Mouse (Mus musculus) bone marrow, adult 2 months (tissue): ENCODE measurements around the gene Zc3h7b. TPM values are rescaled to one million over a fixed set of nuclear protein-coding genes. Genes with fewer than 3 reads are reported as not detected.
"Not testable (repeated sequence)": the region's sequence is repeated elsewhere in the genome, so short reads cannot be mapped to it uniquely, and the experiment has no call there.

Experiments used
- H3K27ac ChIP-seq: fragments of 200-500 bp; 2 replicates; pipeline ENCODE4 v1.5.1; 2012; ENCODE audit warnings: low read depth, mild to moderate bottlenecking, control low read depth, inconsistent platforms, low read length; ENCODE audit not compliant: control insufficient read depth, poor library complexity, insufficient read depth
- H3K4me1 ChIP-seq: fragments of 200-500 bp; 2 replicates; pipeline ENCODE4 v1.6.1; 2011; ENCODE audit warnings: low read length; ENCODE audit not compliant: control insufficient read depth, insufficient read depth
- H3K4me3 ChIP-seq: fragments of 200-500 bp; replicated peaks from 2 replicates; pipeline ENCODE3; 2011; ENCODE audit warnings: mild to moderate bottlenecking, low read depth, low read length, control low read depth; ENCODE audit not compliant: control insufficient read depth
- CTCF ChIP-seq: fragments of 200-500 bp; IDR thresholded peaks from 2 replicates; pipeline ENCODE4 v1.5.1; 2011; ENCODE audit warnings: low read length, control low read depth; ENCODE audit not compliant: control insufficient read depth, insufficient read depth
- POLR2A ChIP-seq: fragments of 200-500 bp; IDR thresholded peaks from 2 replicates; pipeline ENCODE4 v1.6.1; 2011; ENCODE audit warnings: low read depth, mild to moderate bottlenecking, control low read depth, low read length, borderline replicate concordance; ENCODE audit not compliant: control insufficient read depth
- WGBS: fragments of 180-500 bp; shearing (Covaris S2); methylation state at CpG from one replicate; pipeline ENCODE4 v1.1.7; 2018; 5-methylcytosine and 5-hydroxymethylcytosine counted together
- polyA plus RNA-seq: library from polyadenylated mRNA; stranded (reverse); fragments of >200 nt; gene quantifications from 2 replicates; pipeline ENCODE4 v1.2.4, GENCODE M21; 2011; ENCODE audit warnings: low replicate concordance; ENCODE audit not compliant: missing spikeins, insufficient read depth, insufficient read length

Zc3h7b gene
- polyA plus RNA-seq, result 10.8 and 16.1 TPM in 2 replicates

GRCm38 (mm10) chr15:81744992-81745600, at the start of gene Zc3h7b, which contains the start of gene Rangap1:
Zc3h7b (plus strand) TSS chr15:81745057.
Rangap1 (minus strand) TSS chr15:81745530.
- Histone ChIP-seq H3K4me1 (no peaks in the 10 kb centered on the region), H3K4me3 (peak within 1 kb of the TSS; percentile 89), H3K27ac (peak within 1 kb of the TSS; percentile 63; the same call in 1 of the 2 replicates)
- no peak; the same call in 1 of the 2 replicates for TF ChIP-seq POLR2A
- no peak for TF ChIP-seq CTCF
- WGBS, result under 1% methylated on average over 65 of the region's 65 CpGs

- Histone ChIP-seq H3K4me1 (no peaks in the 10 kb centered on the region; the same call in none of the 2 replicates), H3K27ac (no peak within 1 kb of the TSS), H3K4me3 (no peak within 1 kb of the TSS)
- WGBS, result 78% methylated on average over 7 of the region's 7 CpGs
- TF ChIP-seq POLR2A (no peak), CTCF (no peak)
Measured at GRCm38 (mm10) chr15:81697175-81697574, 47.7 kb upstream of the Zc3h7b start, which contains the start of gene Chadl. Chadl (minus strand) TSS chr15:81697287.

- TF ChIP-seq CTCF, result peak; percentile 41; the same call in 1 of the 2 replicates
- no peak for TF ChIP-seq POLR2A
- H3K27ac ChIP-seq, result no peak overlapping the region
- H3K4me1 ChIP-seq, result no peaks in the 10 kb centered on the region; the same call in none of the 2 replicates
- WGBS, result 52% methylated on average over 3 of the region's 3 CpGs
- H3K4me3 ChIP-seq, result no peak overlapping the region
Measured at GRCm38 (mm10) chr15:81697847-81698246, 47.0 kb upstream of the Zc3h7b start.

- no peaks in the 10 kb centered on the region; the same call in none of the 2 replicates for H3K4me1 ChIP-seq
- H3K4me3 ChIP-seq, result no peak overlapping the region
- H3K27ac ChIP-seq, result no peak overlapping the region
- 36% methylated on average over 2 of the region's 2 CpGs for WGBS
- TF ChIP-seq CTCF (no peak), POLR2A (no peak)
Measured at GRCm38 (mm10) chr15:81698532-81698931, 46.3 kb upstream of the Zc3h7b start.

GRCm38 (mm10) chr15:81700161-81700560, 44.7 kb upstream of the Zc3h7b start:
- WGBS, result 74% methylated on average over 2 of the region's 2 CpGs
- Histone ChIP-seq H3K4me1 (no peaks in the 10 kb centered on the region; the same call in 1 of the 2 replicates), H3K4me3 (no peak overlapping the region), H3K27ac (no peak overlapping the region)
- no peak for TF ChIP-seq CTCF

- Histone ChIP-seq H3K4me3 (no peak overlapping the region), H3K4me1 (no peaks in the 10 kb centered on the region; the same call in 1 of the 2 replicates), H3K27ac (no peak overlapping the region)
- WGBS, result 82% methylated on average over 8 of the region's 8 CpGs
- TF ChIP-seq POLR2A (no peak), CTCF (no peak)
Measured at GRCm38 (mm10) chr15:81700601-81701000, 44.3 kb upstream of the Zc3h7b start.

GRCm38 (mm10) chr15:81701350-81701749, 43.5 kb upstream of the Zc3h7b start:
- H3K4me1 ChIP-seq, H3K4me3 ChIP-seq: not testable (repeated sequence)
- WGBS, result 79% methylated on average over 4 of the region's 4 CpGs

GRCm38 (mm10) chr15:81702306-81703093, 42.4 kb upstream of the Zc3h7b start:
- WGBS, result 85% methylated on average over 13 of the region's 13 CpGs
- no peak for TF ChIP-seq POLR2A
- no peak for TF ChIP-seq CTCF
- Histone ChIP-seq H3K4me1 (no peaks in the 10 kb centered on the region; the same call in 1 of the 2 replicates), H3K4me3 (no peak overlapping the region), H3K27ac (no peak overlapping the region)

More at GRCm38 (mm10) chr15:81701350-81701749, 43.5 kb upstream of the Zc3h7b start:
- not testable (repeated sequence) for H3K27ac ChIP-seq
